Mouse (Mus musculus): ENCODE data around the gene Ica1l. TPM values are rescaled to one million over a fixed set of nuclear protein-coding genes. Genes with fewer than 3 reads are reported as not detected.
A peak's percentile ranks its signal among the peaks of the same experiment; 100 is the strongest.
"Not testable (repeated sequence)": the region's sequence is repeated elsewhere in the genome, so short reads cannot be mapped to it uniquely, and the experiment has no call there.

The Ica1l gene
- 30.0 and 35.6 TPM in 2 replicates for polyA plus RNA-seq (2012; rRNA removed)

GRCm38 (mm10) chr1:60042796-60043469, at the start of gene Ica1l:
Gene Ica1l (minus strand): TSS chr1:60043184.
- Histone ChIP-seq H3K4me3 (ENCODE audit: insufficient read depth, low read length) (peak within 1 kb of the TSS; percentile 98), H3K27ac (ENCODE audit: insufficient read depth, low read length) (peak within 1 kb of the TSS; percentile 48; the same call in 1 of the 2 replicates), H3K4me1 (ENCODE audit: control insufficient read depth, insufficient read depth, low read length) (no peaks in the 10 kb centered on the region)
- TF ChIP-seq POLR2A (IDR thresholded peaks at IDR 0.05; ENCODE audit: extremely low read depth, insufficient read depth, low read length) (no peak), CTCF (IDR thresholded peaks at IDR 0.05; ENCODE audit: extremely low read depth, insufficient read depth, low read length) (no peak)

DNA sequence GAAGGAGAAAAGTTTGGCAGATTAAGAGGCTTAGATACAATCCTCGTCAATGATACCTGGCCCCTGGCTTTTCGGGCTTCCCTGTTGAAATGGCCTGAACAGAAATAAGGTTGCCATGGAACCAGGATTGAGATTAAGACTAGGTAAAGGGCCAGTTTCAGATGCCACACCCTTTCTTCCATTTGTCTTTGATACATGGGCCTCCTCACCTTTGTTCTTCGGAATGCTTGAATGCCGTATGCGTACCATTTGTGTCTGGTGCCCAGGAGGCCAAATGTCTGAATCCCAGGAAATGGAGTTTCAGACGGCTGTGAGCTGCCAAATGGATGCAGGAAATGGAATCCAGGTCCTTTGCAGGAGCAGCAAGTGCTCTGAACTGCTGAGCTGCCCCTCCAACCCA, 33.4 kb upstream of the Ica1l start:
- no peak overlapping the region for H3K4me3 ChIP-seq (ENCODE audit: insufficient read depth, low read length)
- H3K4me1 ChIP-seq (ENCODE audit: control insufficient read depth, insufficient read depth, low read length) = no peaks in the 10 kb centered on the region
- TF ChIP-seq POLR2A (IDR thresholded peaks at IDR 0.05; ENCODE audit: extremely low read depth, insufficient read depth, low read length) (no peak), CTCF (IDR thresholded peaks at IDR 0.05; ENCODE audit: extremely low read depth, insufficient read depth, low read length) (no peak)
- no peak overlapping the region for H3K27ac ChIP-seq (ENCODE audit: insufficient read depth, low read length)

DNA sequence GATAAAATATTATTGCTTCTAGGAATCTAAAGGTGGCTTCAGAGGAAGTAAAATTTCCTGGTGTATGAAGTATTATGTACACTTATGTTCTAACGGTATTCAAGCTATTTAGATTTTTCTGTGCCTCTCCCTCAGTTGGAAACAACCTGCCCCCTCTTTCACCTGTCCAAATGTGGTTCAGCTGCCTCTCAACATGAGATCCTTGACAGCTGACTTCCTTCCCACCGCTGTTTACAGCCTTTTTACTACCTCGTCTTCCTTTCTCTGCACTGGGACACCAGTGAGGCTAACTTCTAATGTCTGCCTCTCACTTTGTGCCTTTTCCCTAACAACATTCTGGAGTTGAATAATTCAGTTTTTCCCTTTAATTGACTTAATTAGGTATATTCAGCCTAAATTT, 32.6 kb upstream of the Ica1l start:
- Histone ChIP-seq H3K27ac (ENCODE audit: insufficient read depth, low read length) (no peak overlapping the region), H3K4me1 (ENCODE audit: control insufficient read depth, insufficient read depth, low read length) (no peaks in the 10 kb centered on the region), H3K4me3 (ENCODE audit: insufficient read depth, low read length) (no peak overlapping the region)
- TF ChIP-seq CTCF (IDR thresholded peaks at IDR 0.05; ENCODE audit: extremely low read depth, insufficient read depth, low read length) (no peak), POLR2A (IDR thresholded peaks at IDR 0.05; ENCODE audit: extremely low read depth, insufficient read depth, low read length) (no peak)

- Histone ChIP-seq H3K4me3 (ENCODE audit: insufficient read depth, low read length) (no peak overlapping the region), H3K27ac (ENCODE audit: insufficient read depth, low read length) (no peak overlapping the region), H3K4me1 (ENCODE audit: control insufficient read depth, insufficient read depth, low read length) (no peaks in the 10 kb centered on the region)
- TF ChIP-seq CTCF (IDR thresholded peaks at IDR 0.05; ENCODE audit: extremely low read depth, insufficient read depth, low read length) = no peak
- no peak for TF ChIP-seq POLR2A (IDR thresholded peaks at IDR 0.05; ENCODE audit: extremely low read depth, insufficient read depth, low read length)
These were observed 32.0 kb upstream of the Ica1l start for GRCm38 (mm10) chr1:60074935-60075334.

DNA sequence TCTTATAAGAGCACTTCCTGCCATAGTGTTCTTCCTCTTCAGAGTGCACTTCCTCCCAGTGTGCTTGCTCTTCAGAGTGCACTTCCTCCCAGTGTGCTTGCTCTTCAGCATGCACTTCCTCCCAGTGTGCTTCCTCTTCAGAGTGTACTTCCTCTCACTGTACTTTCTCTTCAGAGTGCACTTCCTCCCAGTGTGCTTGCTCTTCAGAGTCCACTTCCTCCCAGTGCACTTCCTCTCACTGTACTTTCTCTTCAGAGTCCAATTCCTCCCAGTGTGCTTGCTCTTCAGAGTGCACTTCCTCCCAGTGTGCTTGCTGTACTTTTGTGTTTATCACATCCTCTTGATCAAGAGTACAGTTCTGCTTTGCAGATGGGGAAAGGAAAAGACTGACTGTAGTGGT, 27.7 kb upstream of the Ica1l start:
- not testable (repeated sequence) for H3K4me1 ChIP-seq (ENCODE audit: control insufficient read depth, insufficient read depth, low read length); H3K4me3 ChIP-seq (ENCODE audit: insufficient read depth, low read length); H3K27ac ChIP-seq (ENCODE audit: insufficient read depth, low read length)

- Histone ChIP-seq H3K4me1 (ENCODE audit: control insufficient read depth, insufficient read depth, low read length) (no peaks in the 10 kb centered on the region), H3K4me3 (ENCODE audit: insufficient read depth, low read length) (no peak overlapping the region), H3K27ac (ENCODE audit: insufficient read depth, low read length) (no peak overlapping the region)
- TF ChIP-seq CTCF (IDR thresholded peaks at IDR 0.05; ENCODE audit: extremely low read depth, insufficient read depth, low read length) (no peak), POLR2A (IDR thresholded peaks at IDR 0.05; ENCODE audit: extremely low read depth, insufficient read depth, low read length) (no peak)
These were observed 13.3 kb upstream of the Ica1l start for GRCm38 (mm10) chr1:60056310-60056709.

GRCm38 (mm10) chr1:60054659-60055058, 11.7 kb upstream of the Ica1l start:
- no peak overlapping the region for H3K27ac ChIP-seq (ENCODE audit: insufficient read depth, low read length)
- no peaks in the 10 kb centered on the region for H3K4me1 ChIP-seq (ENCODE audit: control insufficient read depth, insufficient read depth, low read length)
- TF ChIP-seq CTCF (IDR thresholded peaks at IDR 0.05; ENCODE audit: extremely low read depth, insufficient read depth, low read length) (no peak), POLR2A (IDR thresholded peaks at IDR 0.05; ENCODE audit: extremely low read depth, insufficient read depth, low read length) (no peak)
- no peak overlapping the region for H3K4me3 ChIP-seq (ENCODE audit: insufficient read depth, low read length)

- not testable (repeated sequence) for H3K27ac ChIP-seq (ENCODE audit: insufficient read depth, low read length); H3K4me3 ChIP-seq (ENCODE audit: insufficient read depth, low read length)
These were observed 4.5 kb upstream of the Ica1l start for GRCm38 (mm10) chr1:60047481-60047880.

DNA sequence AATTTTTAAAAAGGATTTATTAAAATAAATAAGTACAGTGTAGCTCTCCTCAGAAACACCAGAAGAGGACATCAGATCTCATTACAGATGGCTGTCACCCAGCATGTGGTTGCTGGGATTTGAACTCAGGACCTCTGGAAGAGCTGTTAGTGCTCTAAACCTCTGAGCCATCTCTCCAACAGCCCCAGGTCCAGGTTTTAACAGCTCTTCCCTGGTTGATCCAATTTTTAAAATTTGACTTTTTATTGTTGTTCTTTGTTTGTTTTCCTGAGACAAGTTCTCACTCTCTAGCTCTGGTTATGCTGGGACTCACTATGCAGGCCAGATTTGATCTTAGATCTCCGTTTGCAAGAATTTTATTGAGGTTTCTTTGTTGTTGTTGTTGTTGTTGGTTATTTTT, 1.6 kb upstream of the Ica1l start:
- H3K27ac ChIP-seq (ENCODE audit: insufficient read depth, low read length) = no peak overlapping the region
- TF ChIP-seq POLR2A (IDR thresholded peaks at IDR 0.05; ENCODE audit: extremely low read depth, insufficient read depth, low read length) (no peak), CTCF (IDR thresholded peaks at IDR 0.05; ENCODE audit: extremely low read depth, insufficient read depth, low read length) (no peak)
- H3K4me1 ChIP-seq (ENCODE audit: control insufficient read depth, insufficient read depth, low read length) = no peaks in the 10 kb centered on the region
- H3K4me3 ChIP-seq (ENCODE audit: insufficient read depth, low read length) = no peak overlapping the region

More at GRCm38 (mm10) chr1:60047481-60047880, 4.5 kb upstream of the Ica1l start:
- H3K4me1 ChIP-seq (ENCODE audit: control insufficient read depth, insufficient read depth, low read length) = not testable (repeated sequence)

DNA sequence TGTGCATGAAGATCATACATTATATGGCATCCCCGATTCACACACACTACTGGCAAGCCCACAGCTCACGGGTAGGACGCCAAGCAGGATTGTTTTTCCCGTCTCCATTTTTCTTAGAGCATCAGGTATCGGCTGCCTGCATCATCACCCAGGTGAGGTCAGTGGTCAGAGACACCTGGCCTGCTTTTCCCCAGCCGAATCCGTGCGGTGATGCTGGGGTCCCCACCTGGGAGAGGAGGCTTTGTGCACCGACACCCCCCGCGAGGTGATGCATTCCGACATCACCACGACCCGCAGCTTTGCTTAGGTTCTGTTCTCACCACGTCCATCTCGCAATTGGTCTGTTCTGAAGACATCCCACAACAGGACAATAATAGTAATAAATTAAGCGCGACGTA, 587 bp downstream of the Ica1l start:
- peak overlapping the region; percentile 48; the same call in 1 of the 2 replicates for H3K27ac ChIP-seq (ENCODE audit: insufficient read depth, low read length)
- H3K4me3 ChIP-seq (ENCODE audit: insufficient read depth, low read length) = peak overlapping the region; percentile 98
- TF ChIP-seq POLR2A (IDR thresholded peaks at IDR 0.05; ENCODE audit: extremely low read depth, insufficient read depth, low read length) (no peak), CTCF (IDR thresholded peaks at IDR 0.05; ENCODE audit: extremely low read depth, insufficient read depth, low read length) (no peak)
- H3K4me1 ChIP-seq (ENCODE audit: control insufficient read depth, insufficient read depth, low read length) = no peaks in the 10 kb centered on the region
